Mouse (Mus musculus): Measurements from ENCODE around the gene Foxp1. TPM values are rescaled to one million over a fixed set of nuclear protein-coding genes. Genes with fewer than 3 reads are reported as not detected.

Gene Foxp1
- total and polyA plus RNA-seq, 3 experiments = 16.1 to 42.0 TPM; not detected in 1

DNA sequence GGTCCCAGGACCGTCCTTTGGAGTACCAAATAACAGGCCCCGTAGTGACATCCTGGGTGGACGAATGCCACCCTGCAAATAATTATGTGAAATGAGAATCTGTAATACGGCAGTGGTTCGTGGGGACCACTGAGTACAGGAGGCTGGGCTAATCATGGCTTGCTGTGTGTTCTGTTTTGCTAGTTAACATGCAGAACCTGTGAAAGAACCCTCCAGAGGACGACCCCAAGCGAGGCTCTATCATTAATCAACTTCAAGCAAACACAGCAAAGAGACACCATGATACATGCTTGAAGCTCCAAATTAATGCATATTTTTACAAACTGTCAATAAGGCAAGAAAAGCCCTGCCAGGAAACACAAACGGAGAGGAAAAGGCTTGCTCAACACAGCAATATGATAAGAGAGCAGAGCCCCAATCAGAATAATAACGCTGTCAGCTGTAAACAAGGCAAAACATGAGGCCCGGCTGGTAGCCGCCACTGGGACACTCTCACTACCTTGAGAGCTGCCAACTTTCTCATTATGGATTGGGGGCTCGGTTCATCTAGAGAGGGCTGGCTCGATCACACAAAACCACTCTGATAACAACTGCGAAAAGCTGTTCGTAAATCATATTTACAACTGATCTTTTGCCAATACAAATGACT, 591.7 kb downstream of the Foxp1 start:
- no peak for DNase-seq (ENCODE audit: low read depth, low spot score)
- peaks cover 0 to 3% of the 10 kb centered on the region in 2 experiments; a peak in 2 of 4 replicates for H3K36me3 ChIP-seq (ENCODE audit: control insufficient read depth in 1 of 2, insufficient read depth in 2 of 2, low read length in 2 of 2)
- H3K27me3 ChIP-seq (ENCODE audit: control insufficient read depth in 1 of 2, insufficient read depth in 2 of 2, low read length in 2 of 2) = no peaks in the 10 kb centered on the region
- no peak overlapping the region for H3K4me3 ChIP-seq (ENCODE audit: control insufficient read depth in 1 of 2, insufficient read depth in 1 of 2, low read depth in 2 of 2, low read length in 2 of 2)
- H3K79me2 ChIP-seq (ENCODE audit: control insufficient read depth, insufficient read depth, low read length, poor library complexity) = no peaks in the 10 kb centered on the region
- no peak overlapping the region for H3K27ac ChIP-seq (ENCODE audit: control insufficient read depth, low read depth, low read length)
- H3K9ac ChIP-seq (ENCODE audit: control insufficient read depth, low read depth, low read length, poor library complexity, severe bottlenecking) = no peak overlapping the region
- H3K4me1 ChIP-seq (ENCODE audit: control insufficient read depth in 1 of 2, insufficient read depth in 2 of 2, low read length in 2 of 2) = no peaks in the 10 kb centered on the region
- H3K9me3 ChIP-seq (replicated peaks; ENCODE audit: insufficient read depth, low read length) = no peaks in the 10 kb centered on the region
- TF ChIP-seq ZMIZ1 (IDR thresholded peaks at IDR 0.05; ENCODE audit: low read depth, low read length) (no peak), TBP (IDR thresholded peaks at IDR 0.05; ENCODE audit: low read depth, low read length) (no peak), E2F4 (IDR thresholded peaks at IDR 0.05; ENCODE audit: borderline replicate concordance, low read depth, low read length) (no peak), SIN3A (IDR thresholded peaks at IDR 0.05; ENCODE audit: low read length) (no peak), MAX (IDR thresholded peaks at IDR 0.05; ENCODE audit: low read length) (no peak), RCOR1 (IDR thresholded peaks at IDR 0.05; ENCODE audit: low read depth, low read length) (no peak), ELF1 (IDR thresholded peaks at IDR 0.05; ENCODE audit: low read depth, low read length) (no peak), CHD2 (IDR thresholded peaks at IDR 0.05; ENCODE audit: low read length) (no peak), NRF1 (IDR thresholded peaks at IDR 0.05; ENCODE audit: insufficient read depth, low read depth, low read length, poor library complexity, severe bottlenecking) (no peak), TCF12 (IDR thresholded peaks at IDR 0.05; ENCODE audit: low read depth, low read length) (no peak), POLR2AphosphoS5 (IDR thresholded peaks at IDR 0.05; ENCODE audit: borderline replicate concordance, low read depth, low read length) (no peak), NELFE (IDR thresholded peaks at IDR 0.05; ENCODE audit: low read depth, low read length) (no peak), MAZ (IDR thresholded peaks at IDR 0.05; ENCODE audit: low read depth, low read length) (no peak), KAT2A (conservative IDR thresholded peaks at IDR 0.05; ENCODE audit: low read depth, low read length) (no peak), CHD1 (IDR thresholded peaks at IDR 0.05; ENCODE audit: low read depth, low read length) (no peak), MAFK (IDR thresholded peaks at IDR 0.05; ENCODE audit: borderline replicate concordance, low read depth, low read length) (no peak), ETS1 (IDR thresholded peaks at IDR 0.05; ENCODE audit: low read depth, low read length) (no peak), MEF2A (IDR thresholded peaks at IDR 0.05; ENCODE audit: extremely low read depth, insufficient replicate concordance, low read depth, low read length, poor library complexity, severe bottlenecking) (no peak), RAD21 (IDR thresholded peaks at IDR 0.05; ENCODE audit: low read depth, low read length) (no peak)

DNA sequence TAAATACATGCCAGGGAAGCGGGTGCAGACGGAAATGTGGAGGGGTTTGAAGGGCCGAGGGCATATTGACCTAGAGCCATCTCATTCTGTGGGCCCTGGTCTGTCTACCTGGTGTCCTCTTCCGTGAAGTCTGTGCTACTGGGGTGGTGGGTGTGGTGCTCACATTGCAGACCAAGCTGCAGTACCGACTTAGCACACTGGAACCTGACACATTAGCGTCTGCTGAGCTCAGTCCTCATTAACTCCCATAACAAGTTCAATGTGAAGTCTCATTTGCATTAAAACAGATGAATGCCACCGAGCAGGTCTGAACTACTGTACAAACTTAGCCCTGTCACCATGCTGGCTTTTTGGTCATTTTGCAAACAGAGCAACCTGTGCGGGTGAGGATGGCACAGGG, 594.2 kb downstream of the Foxp1 start:
- no peaks in the 10 kb centered on the region for H3K79me2 ChIP-seq (ENCODE audit: control insufficient read depth, insufficient read depth, low read length, poor library complexity)
- no peak overlapping the region for H3K9ac ChIP-seq (ENCODE audit: control insufficient read depth, low read depth, low read length, poor library complexity, severe bottlenecking)
- H3K36me3 ChIP-seq (ENCODE audit: control insufficient read depth in 1 of 2, insufficient read depth in 2 of 2, low read length in 2 of 2) = no peaks in the 10 kb centered on the region; a peak in 1 of 4 replicates
- TF ChIP-seq E2F4 (IDR thresholded peaks at IDR 0.05; ENCODE audit: borderline replicate concordance, low read depth, low read length) (no peak), JUND (IDR thresholded peaks at IDR 0.05; ENCODE audit: low read depth, low read length) (no peak), SIN3A (IDR thresholded peaks at IDR 0.05; ENCODE audit: low read length) (no peak), BHLHE40 (IDR thresholded peaks at IDR 0.05; ENCODE audit: borderline replicate concordance, low read depth, low read length) (no peak), NELFE (IDR thresholded peaks at IDR 0.05; ENCODE audit: low read depth, low read length) (no peak), EP300 (IDR thresholded peaks at IDR 0.05; ENCODE audit: low read depth in 1 of 2, low read length in 2 of 2) (no peak), MYB (IDR thresholded peaks at IDR 0.05; ENCODE audit: low read depth, low read length) (no peak), POLR2A (IDR thresholded peaks at IDR 0.05; ENCODE audit: control insufficient read depth in 1 of 2, insufficient read depth in 1 of 2, low read depth in 1 of 2, low read length in 2 of 2, poor library complexity in 1 of 2) (no peak), MAFK (IDR thresholded peaks at IDR 0.05; ENCODE audit: borderline replicate concordance, low read depth, low read length) (no peak), ZKSCAN1 (IDR thresholded peaks at IDR 0.05; ENCODE audit: low read depth, low read length) (no peak), GATA1 (IDR thresholded peaks at IDR 0.05; ENCODE audit: low read depth, low read length) (no peak), POLR2AphosphoS2 (IDR thresholded peaks at IDR 0.05; ENCODE audit: low read length) (no peak), HCFC1 (IDR thresholded peaks at IDR 0.05; ENCODE audit: low read depth, low read length) (no peak), SMC3 (IDR thresholded peaks at IDR 0.05; ENCODE audit: low read depth, low read length) (no peak)
- no peak overlapping the region for H3K4me3 ChIP-seq (ENCODE audit: control insufficient read depth in 1 of 2, insufficient read depth in 1 of 2, low read depth in 2 of 2, low read length in 2 of 2)
- peak; percentile 7 for DNase-seq (ENCODE audit: low read depth, low spot score)
- H3K27ac ChIP-seq (ENCODE audit: control insufficient read depth, low read depth, low read length) = no peak overlapping the region
- H3K9me3 ChIP-seq (replicated peaks; ENCODE audit: insufficient read depth, low read length) = no peaks in the 10 kb centered on the region
- no peaks in the 10 kb centered on the region for H3K4me1 ChIP-seq (ENCODE audit: control insufficient read depth in 1 of 2, insufficient read depth in 2 of 2, low read length in 2 of 2)
- no peaks in the 10 kb centered on the region for H3K27me3 ChIP-seq (ENCODE audit: control insufficient read depth in 1 of 2, insufficient read depth in 2 of 2, low read length in 2 of 2)

Measured in MEL (cell line).